Mouse (Mus musculus) spleen, adult 2 months (tissue): ENCODE measurements at regions not wholly inside any gene's neighbourhood (a gene's known extent, or its start where the extent isn't known, plus 50 kb on each side); places are given as distances from the start of the nearest gene placed in this dataset.

Experiments used
- CTCF ChIP-seq: fragments of 200-500 bp; IDR thresholded peaks from 2 replicates; pipeline ENCODE4 v1.5.1; 2011; ENCODE audit warnings: mild to moderate bottlenecking, inconsistent platforms; ENCODE audit not compliant: insufficient read depth, insufficient read length, insufficient replicate concordance; ENCODE audit errors: extremely low read depth
- POLR2A ChIP-seq: fragments of 200-500 bp; IDR thresholded peaks from 2 replicates; pipeline ENCODE4 v1.6.1; 2011; ENCODE audit warnings: low read depth, low read length, inconsistent platforms

DNA sequence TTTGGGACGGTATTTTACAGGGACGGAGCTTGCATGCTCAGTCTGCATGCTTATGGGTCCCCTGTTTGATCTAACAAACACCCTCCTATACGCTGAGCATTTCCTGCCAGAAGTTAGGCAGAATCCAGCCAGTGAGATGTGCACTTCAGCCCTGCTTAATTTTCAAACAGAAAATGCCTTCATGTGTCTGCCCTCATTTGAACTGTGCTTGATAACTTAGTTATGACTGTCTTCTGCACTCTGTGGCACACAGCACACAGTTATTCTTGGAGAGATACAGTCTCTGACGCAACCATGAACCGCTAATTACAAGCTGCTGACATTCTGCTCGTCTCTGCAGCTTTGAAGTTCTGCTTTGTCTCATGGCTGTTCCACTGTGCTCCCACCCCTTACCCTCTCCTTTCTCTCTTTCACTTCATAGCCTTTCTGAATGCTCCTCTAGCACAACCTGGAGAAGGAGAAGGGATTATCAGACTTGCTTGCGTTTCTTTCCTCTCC lies 160.2 kb downstream of the Gm11361 start:
- TF ChIP-seq POLR2A (no peak), CTCF (no peak)
